In genomic region chr8:117474944-117475343, GRCm38 (mm10) we compare ENCODE assay signal across 8 mouse cellular contexts. TPM values are rescaled to one million over a fixed set of nuclear protein-coding genes. Genes with fewer than 3 reads are reported as not detected.
A peak's percentile ranks its signal among the peaks of the same experiment; 100 is the strongest.
DNase-seq lines count a peak whose midpoint lies in the region; ATAC-seq and TF ChIP-seq lines count a peak whose summit lies in the region.

No protein-coding gene starts in this region.

- 1% methylated on average over 5 of the region's 5 CpGs for WGBS in bone marrow, adult 2 months
- WGBS in embryonic facial prominence, embryonic 15.5 days, result 2% methylated on average over 5 of the region's 5 CpGs
- 1% methylated on average over 5 of the region's 5 CpGs for WGBS in heart, embryonic 12.5 days
- 0% methylated on average over 5 of the region's 5 CpGs for WGBS in liver, embryonic 12.5 days (ENCODE audit: insufficient replicate concordance)
- WGBS in stomach, postnatal 0 days, result 0% methylated on average over 5 of the region's 5 CpGs

- H3K27ac ChIP-seq in bone marrow, adult 2 months (ENCODE audit: control insufficient read depth, insufficient read depth, low read depth, low read length, poor library complexity), result peak overlapping the region; percentile 49; the same call in 1 of the 2 replicates
- H3K27ac ChIP-seq in embryonic facial prominence, embryonic 15.5 days (replicated peaks), result no peak overlapping the region
- no peak overlapping the region for H3K27ac ChIP-seq in heart, embryonic 12.5 days (ENCODE audit: poor library complexity, severe bottlenecking)
- no peak overlapping the region for H3K27ac ChIP-seq in liver, embryonic 12.5 days
- H3K27ac ChIP-seq in stomach, postnatal 0 days (replicated peaks), result no peak overlapping the region

- H3K27me3 ChIP-seq in embryonic facial prominence, embryonic 15.5 days, result no peaks in the 10 kb centered on the region
- no peaks in the 10 kb centered on the region for H3K27me3 ChIP-seq in heart, embryonic 12.5 days (replicated peaks)
- H3K27me3 ChIP-seq in liver, embryonic 12.5 days (replicated peaks), result peaks cover 5% of the 10 kb centered on the region; the same call in 1 of the 2 replicates
- H3K27me3 ChIP-seq in stomach, postnatal 0 days (ENCODE audit: control insufficient read depth, insufficient read depth, low read length), result no peaks in the 10 kb centered on the region

- peak; percentile 97 for TF ChIP-seq CTCF in bone marrow, adult 2 months (IDR thresholded peaks at IDR 0.05; ENCODE audit: control insufficient read depth, insufficient read depth, low read length)
- TF ChIP-seq CTCF in stomach, postnatal 0 days (IDR thresholded peaks at IDR 0.05; ENCODE audit: low read depth), result peak; percentile 92

- H3K9me3 ChIP-seq in embryonic facial prominence, embryonic 15.5 days (replicated peaks), result no peaks in the 10 kb centered on the region
- peaks cover 10% of the 10 kb centered on the region for H3K9me3 ChIP-seq in heart, embryonic 12.5 days (replicated peaks)
- H3K9me3 ChIP-seq in liver, embryonic 12.5 days (replicated peaks), result no peaks in the 10 kb centered on the region
- no peaks in the 10 kb centered on the region for H3K9me3 ChIP-seq in stomach, postnatal 0 days (ENCODE audit: control insufficient read depth, low read length)

- TF ChIP-seq EP300 in stomach, postnatal 0 days (optimal IDR thresholded peaks at IDR 0.05), result no peak

- H3K4me2 ChIP-seq in embryonic facial prominence, embryonic 15.5 days (replicated peaks), result no peak overlapping the region
- H3K4me2 ChIP-seq in heart, embryonic 12.5 days, result no peak overlapping the region
- peak overlapping the region; percentile 25 for H3K4me2 ChIP-seq in liver, embryonic 12.5 days
- H3K4me2 ChIP-seq in stomach, postnatal 0 days (replicated peaks; ENCODE audit: low read depth), result no peak overlapping the region

- H3K9ac ChIP-seq in embryonic facial prominence, embryonic 15.5 days, result no peak overlapping the region
- no peak overlapping the region for H3K9ac ChIP-seq in heart, embryonic 12.5 days
- no peak overlapping the region for H3K9ac ChIP-seq in liver, embryonic 12.5 days
- no peak overlapping the region for H3K9ac ChIP-seq in stomach, postnatal 0 days (ENCODE audit: low read length)

- peak; percentile 87 for DNase-seq in CD4-positive helper T cell, adult 2 months (ENCODE audit: low read depth, low spot score)
- peak; percentile 97 for DNase-seq in kidney, postnatal 10 days
- DNase-seq in natural killer cell, adult 2 months (ENCODE audit: low spot score in 2 of 2), result peak; percentile 84 to 91
- peak; percentile 95 for DNase-seq in stomach, postnatal 0 days (ENCODE audit: low spot score)

- no peaks in the 10 kb centered on the region for H3K36me3 ChIP-seq in embryonic facial prominence, embryonic 15.5 days
- H3K36me3 ChIP-seq in heart, embryonic 12.5 days, result no peaks in the 10 kb centered on the region
- no peaks in the 10 kb centered on the region for H3K36me3 ChIP-seq in liver, embryonic 12.5 days
- H3K36me3 ChIP-seq in stomach, postnatal 0 days (ENCODE audit: control insufficient read depth, insufficient read depth, low read length), result no peaks in the 10 kb centered on the region

- no peak overlapping the region for H3K4me3 ChIP-seq in bone marrow, adult 2 months (replicated peaks; ENCODE audit: control insufficient read depth, low read depth, low read length)
- H3K4me3 ChIP-seq in embryonic facial prominence, embryonic 15.5 days (replicated peaks), result no peak overlapping the region
- H3K4me3 ChIP-seq in heart, embryonic 12.5 days, result no peak overlapping the region
- H3K4me3 ChIP-seq in liver, embryonic 12.5 days, result no peak overlapping the region
- H3K4me3 ChIP-seq in stomach, postnatal 0 days (ENCODE audit: low read depth, low read length), result no peak overlapping the region

- TF ChIP-seq POLR2A in bone marrow, adult 2 months (IDR thresholded peaks at IDR 0.05; ENCODE audit: borderline replicate concordance, control insufficient read depth, low read depth, low read length), result no peak

- 0 out of 2 replicates have a peak, but pooled peaks have one; percentile 35 for ATAC-seq in embryonic facial prominence, embryonic 15.5 days (ENCODE audit: insufficient number of reproducible peaks, low FRiP score, low TSS enrichment, low read depth)
- peak; percentile 47; the same call in 1 of the 2 replicates for ATAC-seq in heart, embryonic 12.5 days (ENCODE audit: insufficient number of reproducible peaks, low FRiP score)
- ATAC-seq in liver, embryonic 12.5 days, result peak; percentile 58
- peak; percentile 72 for ATAC-seq in stomach, postnatal 0 days (ENCODE audit: low FRiP score, low TSS enrichment)

- peaks cover 8% of the 10 kb centered on the region; the same call in 1 of the 2 replicates for H3K4me1 ChIP-seq in bone marrow, adult 2 months (ENCODE audit: control insufficient read depth, insufficient read depth, low read length)
- peaks cover 12% of the 10 kb centered on the region for H3K4me1 ChIP-seq in embryonic facial prominence, embryonic 15.5 days
- H3K4me1 ChIP-seq in heart, embryonic 12.5 days (replicated peaks), result peaks cover 9% of the 10 kb centered on the region
- H3K4me1 ChIP-seq in liver, embryonic 12.5 days, result peaks cover 26% of the 10 kb centered on the region
- H3K4me1 ChIP-seq in stomach, postnatal 0 days (replicated peaks; ENCODE audit: control insufficient read depth, insufficient read depth), result no peaks in the 10 kb centered on the region

RNA-seq across cellular contexts. Expression of gene Plcg2, which starts 23.1 kb away (rescaled TPM):
- polyA plus RNA-seq in bone marrow, adult 2 months (2011; ENCODE audit: insufficient read depth, insufficient read length, low replicate concordance, missing spikeins), result 14.7 and 36.8 TPM in 2 replicates
- polyA plus RNA-seq in embryonic facial prominence, embryonic 15.5 days (2015; fragmentation: Nextera tagmentation; extraction: Ambion mirVana), result 3.8 and 3.9 TPM in 2 replicates
- 8.4 and 9.2 TPM in 2 replicates for polyA plus RNA-seq in heart, embryonic 12.5 days (2016; fragmentation: Nextera tagmentation; extraction: Ambion mirVana)
- polyA plus RNA-seq in liver, embryonic 12.5 days (2016; fragmentation: Nextera tagmentation; extraction: Ambion mirVana), result 11.9 and 13.3 TPM in 2 replicates
- 2.3 and 2.4 TPM in 2 replicates for polyA plus RNA-seq in stomach, postnatal 0 days (2015; fragmentation: Nextera tagmentation; extraction: Ambion mirVana)
